Mouse (Mus musculus) kidney, postnatal 36 days (tissue): ENCODE results near the gene Tpm3.

Experiments
- DNase-seq, 2 experiments: peaks; one replicate each; pipeline ENCODE4 v3.0.0; 2021 to 2022; ENCODE audit warnings: mixed read lengths in 2 of 2

The Tpm3 gene

GRCm38 (mm10) chr3:90072294-90072693 is at the start of gene Tpm3:
Tpm3 (plus strand) TSS chr3:90072649.
- no peak for DNase-seq

DNA sequence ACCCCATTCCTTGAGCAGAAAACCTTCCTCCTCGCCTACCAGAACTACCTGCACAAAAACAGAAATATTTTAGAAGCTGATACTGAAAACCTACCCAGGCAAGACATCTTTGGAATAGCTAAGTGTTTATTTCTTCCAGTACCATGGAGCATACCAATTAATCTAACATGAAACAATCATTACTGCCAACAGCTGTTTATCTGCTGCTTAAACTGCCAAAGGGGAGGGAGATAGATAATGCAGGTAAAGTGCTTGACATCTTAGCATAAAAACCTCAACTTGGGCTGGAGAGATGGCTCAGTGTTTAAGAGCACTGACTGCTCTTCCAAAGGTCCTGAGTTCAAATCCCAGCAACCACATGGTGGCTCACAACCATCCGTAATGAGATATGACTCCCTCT is 37.8 kb upstream of the Tpm3 start:
- no peak for DNase-seq

- no peak for DNase-seq
These were observed 36.2 kb upstream of the Tpm3 start for GRCm38 (mm10) chr3:90036263-90036662.

DNA sequence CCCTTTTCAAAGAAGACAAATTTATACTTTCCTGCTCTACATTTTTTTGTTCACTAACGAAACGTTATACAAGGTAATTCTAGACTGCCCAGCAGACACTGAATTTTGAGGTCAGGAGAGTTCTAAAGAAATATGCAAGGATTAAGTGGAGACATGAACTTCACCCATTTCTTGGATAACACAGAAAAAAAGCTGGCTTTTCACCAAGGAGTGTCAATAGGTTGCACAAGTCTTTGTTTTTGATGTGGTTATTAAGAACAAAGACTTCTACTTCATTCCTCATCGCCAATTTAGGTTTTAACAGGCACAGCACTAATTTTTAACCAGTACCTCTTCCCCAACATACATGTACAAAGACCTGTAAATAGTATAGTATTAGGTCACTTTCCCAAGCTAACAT is 22.8 kb upstream of the Tpm3 start:
- no peak for DNase-seq

- peak; percentile 41 to 75 for DNase-seq
These were observed 20.8 kb upstream of the Tpm3 start, which contains the start of gene 4933434E20Rik for GRCm38 (mm10) chr3:90051441-90052350. 4933434E20Rik (plus strand) TSS chr3:90051636.

- peak; percentile 96 to 97 for DNase-seq
These were observed 19.9 kb upstream of the Tpm3 start, which contains the start of gene Ubap2l for GRCm38 (mm10) chr3:90052351-90053241. Ubap2l (minus strand) TSS chr3:90052628.

GRCm38 (mm10) chr3:90061549-90061948 is 10.9 kb upstream of the Tpm3 start:
- DNase-seq, result no peak

- DNase-seq, result no peak
These were observed 9.9 kb upstream of the Tpm3 start for GRCm38 (mm10) chr3:90062539-90062938.

GRCm38 (mm10) chr3:90064383-90064782 is 8.1 kb upstream of the Tpm3 start:
- no peak for DNase-seq

DNA sequence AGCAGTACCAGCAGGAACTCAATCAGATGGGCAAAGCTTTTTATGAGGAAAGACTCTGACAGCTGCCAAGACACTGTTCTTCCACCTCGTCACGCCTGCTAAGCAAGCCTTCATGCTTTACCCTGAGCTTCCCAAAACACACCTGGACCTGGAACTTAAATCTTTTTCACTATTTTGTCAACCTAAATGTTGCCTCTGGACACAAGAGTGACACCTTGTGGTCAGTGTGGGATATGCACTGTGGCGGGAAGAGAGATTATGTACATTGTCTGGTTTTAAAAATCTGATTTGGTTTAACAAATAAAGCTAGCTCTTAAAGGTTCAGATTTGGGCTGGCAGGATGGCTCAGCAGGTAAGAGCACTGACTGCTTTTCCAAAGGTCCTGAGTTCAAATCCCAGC is 6.9 kb upstream of the Tpm3 start:
- peak; percentile 41 to 73 for DNase-seq

DNA sequence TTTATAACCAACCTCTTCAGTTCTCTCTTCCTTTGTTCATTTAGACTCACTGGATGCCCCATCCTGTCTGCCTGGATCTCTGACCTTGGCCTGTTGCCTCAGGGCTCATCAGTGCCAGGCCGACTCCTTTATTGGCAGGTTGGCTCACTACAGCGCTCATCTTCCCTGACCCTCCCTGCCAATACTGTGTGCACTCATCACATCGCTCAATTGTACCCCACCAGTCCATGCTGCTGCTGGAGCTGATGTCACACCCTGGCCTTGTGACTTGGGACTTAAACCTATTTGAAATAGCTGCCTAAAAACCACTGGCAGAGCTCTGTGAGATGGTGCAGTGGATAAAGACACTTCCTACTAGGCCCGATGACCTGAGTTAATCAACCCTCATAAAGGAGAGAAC is 4.6 kb upstream of the Tpm3 start:
- no peak for DNase-seq

DNA sequence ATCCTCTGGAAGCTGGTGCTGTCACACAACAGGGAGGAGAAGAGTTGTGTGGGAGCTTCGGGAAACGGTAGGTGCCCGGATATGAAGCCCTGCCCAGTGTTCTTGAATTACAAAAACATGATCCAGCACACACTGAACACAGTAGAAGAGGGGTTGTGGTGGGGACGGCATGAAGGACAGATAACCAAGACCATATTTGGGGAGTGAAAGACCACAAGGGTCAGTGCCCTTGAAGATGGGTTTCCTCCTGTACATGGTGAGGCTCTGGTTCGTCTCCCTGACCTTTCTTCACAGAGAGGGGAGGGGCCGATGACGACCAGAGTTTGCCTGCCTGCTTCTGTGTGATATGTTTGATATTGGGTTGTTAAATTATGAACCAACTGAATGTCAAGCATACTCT is 2.8 kb upstream of the Tpm3 start:
- no peak for DNase-seq

GRCm38 (mm10) chr3:90076921-90077716 is 4.7 kb downstream of the Tpm3 start:
- peak; percentile 84 to 90 for DNase-seq

GRCm38 (mm10) chr3:90078224-90078623 is 5.8 kb downstream of the Tpm3 start:
- DNase-seq, result no peak

GRCm38 (mm10) chr3:90079133-90079762 is 6.8 kb downstream of the Tpm3 start:
- DNase-seq, result peak; percentile 95 to 99

- DNase-seq, result peak; percentile 75 to 77
These were observed 7.5 kb downstream of the Tpm3 start for GRCm38 (mm10) chr3:90079763-90080497.

GRCm38 (mm10) chr3:90080498-90080863 is 8.0 kb downstream of the Tpm3 start:
- DNase-seq, result no peak

DNA sequence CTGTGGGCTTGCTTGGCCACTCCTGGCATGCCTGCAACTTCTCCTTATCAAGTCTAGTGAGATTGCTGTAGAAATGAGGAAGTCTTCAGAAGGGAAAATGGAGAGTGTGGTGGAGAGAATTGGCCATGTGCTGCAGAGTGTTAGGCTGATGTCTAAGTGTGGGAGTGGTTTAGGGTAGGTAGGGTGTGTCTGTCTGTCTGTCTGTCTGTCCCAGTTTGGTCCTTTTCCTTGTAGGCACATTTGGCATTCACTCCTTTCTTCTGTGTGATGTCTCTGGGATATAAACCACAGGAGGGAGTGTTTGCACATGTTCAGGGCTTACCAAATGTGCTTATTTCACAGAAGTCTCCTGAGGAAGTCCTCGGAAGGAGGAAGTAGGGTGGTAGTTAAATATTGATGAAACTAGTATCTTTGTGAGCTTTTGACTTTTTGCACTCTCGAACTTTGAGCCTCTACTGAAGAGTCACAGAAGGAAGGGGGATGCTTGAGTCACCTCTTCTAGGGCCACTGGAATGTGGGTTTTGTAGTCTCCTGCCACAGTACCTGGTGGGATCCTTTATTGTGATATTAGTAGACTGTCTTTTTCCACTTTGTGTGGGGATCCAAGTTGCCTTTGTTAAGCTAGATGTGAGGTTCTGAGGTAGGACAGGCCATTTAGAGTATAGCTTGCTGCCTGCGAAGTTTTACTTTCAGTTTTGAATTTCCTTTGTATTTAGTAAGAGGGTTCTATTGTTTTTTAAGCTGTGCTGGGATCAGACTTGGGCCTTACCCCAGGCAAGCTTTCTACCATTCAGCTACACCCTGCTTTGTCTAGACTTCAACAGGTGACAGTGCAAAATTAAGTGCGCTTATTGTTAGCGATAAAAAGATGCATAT is 9.2 kb downstream of the Tpm3 start:
- peak in 1 of 2 experiments; percentile 69 for DNase-seq

GRCm38 (mm10) chr3:90083034-90083433 is 10.6 kb downstream of the Tpm3 start:
- peak in 1 of 2 experiments; percentile 46 for DNase-seq

DNA sequence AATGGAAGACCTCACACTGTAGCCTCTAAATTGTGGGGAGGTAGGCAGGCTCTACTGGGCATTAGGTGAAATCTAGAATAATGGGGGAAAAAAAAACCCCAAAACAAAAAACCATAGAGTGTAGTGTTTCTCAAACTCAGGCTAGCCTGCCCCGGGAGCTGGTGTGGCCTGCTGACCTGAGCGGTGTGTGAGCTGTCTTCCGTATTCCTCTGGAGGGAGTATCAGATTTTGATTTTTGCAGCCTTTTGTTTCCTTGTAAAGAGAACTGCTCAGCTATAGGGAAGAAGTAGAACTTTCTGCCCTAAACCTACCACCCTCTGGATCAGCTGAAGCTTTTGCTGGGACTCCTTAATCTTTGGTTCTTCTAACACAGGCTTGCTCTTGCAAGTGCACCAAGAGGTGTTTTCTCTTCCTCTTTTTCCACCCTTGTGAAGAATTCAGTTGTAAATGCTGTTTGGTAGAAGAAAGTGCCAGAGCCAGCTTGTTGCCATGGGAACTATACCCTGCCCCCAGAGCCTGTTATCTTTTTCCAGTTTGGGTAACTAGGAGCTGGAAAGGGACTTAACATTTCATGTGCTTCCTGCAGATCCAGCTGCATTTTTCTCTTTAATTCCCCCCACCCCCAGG is 11.4 kb downstream of the Tpm3 start:
- no peak for DNase-seq
